Mouse (Mus musculus): Measurements from ENCODE around the gene Aoah. TPM values are rescaled to one million over a fixed set of nuclear protein-coding genes. Genes with fewer than 3 reads are reported as not detected.

The Aoah gene
- polyA plus RNA-seq, 1 experiment from 2014 or later, result 0.54 TPM

GRCm38 (mm10) chr13:21066021-21066420, 272.1 kb downstream of the Aoah start:
- Histone ChIP-seq H3K27me3 (ENCODE audit: control insufficient read depth, insufficient read depth, low read length) (no peaks in the 10 kb centered on the region), H3K4me2 (replicated peaks; ENCODE audit: low read depth, low read length) (no peak overlapping the region), H3K4me1 (replicated peaks; ENCODE audit: control insufficient read depth, insufficient read depth, low read length) (no peaks in the 10 kb centered on the region), H3K27ac (ENCODE audit: low read depth, low read length) (no peak overlapping the region), H3K36me3 (ENCODE audit: control insufficient read depth, insufficient read depth, low read length) (no peaks in the 10 kb centered on the region), H3K9me3 (ENCODE audit: control insufficient read depth, low read length) (no peaks in the 10 kb centered on the region), H3K4me3 (ENCODE audit: low read depth, low read length) (no peak overlapping the region), H3K9ac (ENCODE audit: low read depth, low read length) (no peak overlapping the region)
- DNase-seq (ENCODE audit: low spot score), result no peak
- 76% methylated on average over 2 of the region's 2 CpGs for WGBS
- no peak for ATAC-seq (ENCODE audit: low FRiP score)

- no peak for DNase-seq (ENCODE audit: low spot score)
- no peaks in the 10 kb centered on the region for H3K4me1 ChIP-seq (replicated peaks; ENCODE audit: control insufficient read depth, insufficient read depth, low read length)
- WGBS, result 86% methylated on average over 3 of the region's 3 CpGs
- no peaks in the 10 kb centered on the region for H3K36me3 ChIP-seq (ENCODE audit: control insufficient read depth, insufficient read depth, low read length)
- H3K4me3 ChIP-seq (ENCODE audit: low read depth, low read length), result no peak within 1 kb of the TSS
- no peak within 1 kb of the TSS for H3K4me2 ChIP-seq (replicated peaks; ENCODE audit: low read depth, low read length)
- ATAC-seq (ENCODE audit: low FRiP score), result no peak
- H3K9me3 ChIP-seq (ENCODE audit: control insufficient read depth, low read length), result no peaks in the 10 kb centered on the region
- no peak within 1 kb of the TSS for H3K27ac ChIP-seq (ENCODE audit: low read depth, low read length)
- H3K9ac ChIP-seq (ENCODE audit: low read depth, low read length), result no peak within 1 kb of the TSS
- no peaks in the 10 kb centered on the region for H3K27me3 ChIP-seq (ENCODE audit: control insufficient read depth, insufficient read depth, low read length)
Observed at GRCm38 (mm10) chr13:21074847-21075246, 280.9 kb downstream of the Aoah start, which contains the start of gene Olfr1370. Gene Olfr1370, minus strand, starts transcription at chr13:21074947.

GRCm38 (mm10) chr13:21082686-21083085, 288.8 kb downstream of the Aoah start:
- Histone ChIP-seq H3K27ac (ENCODE audit: low read depth, low read length) (no peak overlapping the region), H3K4me1 (replicated peaks; ENCODE audit: control insufficient read depth, insufficient read depth, low read length) (no peaks in the 10 kb centered on the region), H3K27me3 (ENCODE audit: control insufficient read depth, insufficient read depth, low read length) (no peaks in the 10 kb centered on the region), H3K9ac (ENCODE audit: low read depth, low read length) (no peak overlapping the region), H3K4me3 (ENCODE audit: low read depth, low read length) (no peak overlapping the region), H3K9me3 (ENCODE audit: control insufficient read depth, low read length) (no peaks in the 10 kb centered on the region), H3K4me2 (replicated peaks; ENCODE audit: low read depth, low read length) (no peak overlapping the region), H3K36me3 (ENCODE audit: control insufficient read depth, insufficient read depth, low read length) (no peaks in the 10 kb centered on the region)
- DNase-seq (ENCODE audit: low spot score) (no peak), ATAC-seq (ENCODE audit: low FRiP score) (no peak)
- WGBS, result 83% methylated on average over 2 of the region's 2 CpGs
